Mouse (Mus musculus) adrenal gland, adult 2 months (tissue): ENCODE measurements at regions not wholly inside any gene's neighbourhood (a gene's known extent, or its start where the extent isn't known, plus 50 kb on each side); places are given as distances from the start of the nearest gene placed in this dataset.
"Not testable (repeated sequence)": the region's sequence is repeated elsewhere in the genome, so short reads cannot be mapped to it uniquely, and the experiment has no call there.

ENCODE experiments used
- DNase-seq: peaks from one replicate; pipeline ENCODE4 v3.0.0; 2021
- microRNA-seq, 2 experiments: library from miRNA; unstranded; fragments of <30 nt; microRNA quantifications; one replicate each; pipeline ENCODE4 v1.2.0; 2021

DNA sequence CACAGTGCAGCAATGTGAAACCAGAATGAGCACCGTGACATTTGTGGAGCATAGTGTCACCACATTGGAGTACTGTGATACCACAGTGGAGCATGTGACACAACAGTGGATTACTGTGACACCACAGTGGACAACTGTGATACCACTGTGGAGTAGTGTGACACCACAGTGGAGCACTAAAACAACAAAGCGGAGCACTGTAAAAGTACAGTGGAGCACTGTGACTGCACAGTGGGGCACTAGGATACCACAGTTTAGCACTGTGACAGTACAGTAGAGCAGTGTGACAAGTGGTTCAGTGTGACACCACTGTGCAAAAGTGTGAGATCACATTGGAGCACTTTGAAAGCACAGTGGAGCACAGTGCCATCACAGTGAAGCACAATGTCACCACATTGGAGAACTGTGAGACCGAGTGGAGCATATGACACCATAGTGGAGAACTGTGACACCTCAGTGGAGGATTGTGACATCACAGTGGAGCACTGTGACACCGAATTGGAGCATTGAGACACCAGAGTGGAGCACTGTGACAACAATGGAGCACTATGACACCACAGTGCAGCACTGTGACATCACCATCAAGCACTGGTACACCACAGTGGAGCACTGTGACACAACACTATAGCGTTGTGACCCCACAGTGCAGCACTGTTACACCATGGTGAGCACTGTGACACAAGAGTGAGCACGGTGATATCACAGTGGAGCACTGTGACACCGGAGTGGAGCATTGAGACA is 86.6 kb upstream of the Vmn1r2 start:
- DNase-seq: no peak

- DNase-seq: no peak
Observed at GRCm38 (mm10) chr4:3081148-3081952, 85.8 kb upstream of the Vmn1r2 start.

DNA sequence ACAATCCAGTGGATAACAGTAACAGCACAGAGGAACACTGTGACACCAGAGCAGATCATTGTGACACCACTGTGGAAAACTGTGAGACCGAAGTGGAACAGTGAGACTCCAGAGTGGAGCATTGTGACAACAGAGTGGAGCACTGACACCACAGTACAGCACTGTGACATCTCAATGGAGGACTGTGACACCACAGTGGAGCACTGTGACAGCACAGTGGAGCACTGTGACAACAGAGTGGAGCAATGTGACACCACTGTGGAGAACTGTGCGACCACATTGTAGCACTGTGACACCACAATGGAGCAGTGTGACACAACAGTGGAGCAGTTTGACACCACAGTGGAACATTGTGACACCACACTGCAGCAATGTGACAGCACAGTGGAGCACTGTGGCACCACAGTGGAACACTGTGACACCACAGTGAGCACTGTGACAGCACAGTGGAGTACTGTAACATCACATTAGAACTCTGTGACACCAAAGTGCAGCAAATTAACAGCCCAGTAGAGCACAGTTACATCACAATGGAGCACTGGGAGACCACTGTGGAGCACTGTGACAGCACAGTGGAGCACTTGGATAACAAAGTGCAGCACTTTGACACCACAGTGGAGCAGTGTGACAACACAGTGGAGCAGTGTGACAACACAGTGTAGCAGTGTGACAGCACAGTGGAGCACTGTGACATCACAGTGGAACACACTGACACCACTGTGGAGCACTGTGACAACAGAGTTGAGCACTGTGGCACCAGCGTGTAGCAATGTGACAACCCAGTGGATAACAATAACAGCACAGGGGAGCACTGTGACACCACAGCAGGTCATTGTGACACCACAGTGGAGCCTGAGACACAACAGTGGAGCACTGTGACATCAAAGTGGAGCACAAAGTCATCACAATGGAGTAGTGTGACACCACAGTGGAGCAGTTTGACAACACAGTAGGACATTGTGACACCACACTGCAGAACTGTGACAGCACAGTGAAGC is 84.9 kb upstream of the Vmn1r2 start:
- DNase-seq: no peak

DNA sequence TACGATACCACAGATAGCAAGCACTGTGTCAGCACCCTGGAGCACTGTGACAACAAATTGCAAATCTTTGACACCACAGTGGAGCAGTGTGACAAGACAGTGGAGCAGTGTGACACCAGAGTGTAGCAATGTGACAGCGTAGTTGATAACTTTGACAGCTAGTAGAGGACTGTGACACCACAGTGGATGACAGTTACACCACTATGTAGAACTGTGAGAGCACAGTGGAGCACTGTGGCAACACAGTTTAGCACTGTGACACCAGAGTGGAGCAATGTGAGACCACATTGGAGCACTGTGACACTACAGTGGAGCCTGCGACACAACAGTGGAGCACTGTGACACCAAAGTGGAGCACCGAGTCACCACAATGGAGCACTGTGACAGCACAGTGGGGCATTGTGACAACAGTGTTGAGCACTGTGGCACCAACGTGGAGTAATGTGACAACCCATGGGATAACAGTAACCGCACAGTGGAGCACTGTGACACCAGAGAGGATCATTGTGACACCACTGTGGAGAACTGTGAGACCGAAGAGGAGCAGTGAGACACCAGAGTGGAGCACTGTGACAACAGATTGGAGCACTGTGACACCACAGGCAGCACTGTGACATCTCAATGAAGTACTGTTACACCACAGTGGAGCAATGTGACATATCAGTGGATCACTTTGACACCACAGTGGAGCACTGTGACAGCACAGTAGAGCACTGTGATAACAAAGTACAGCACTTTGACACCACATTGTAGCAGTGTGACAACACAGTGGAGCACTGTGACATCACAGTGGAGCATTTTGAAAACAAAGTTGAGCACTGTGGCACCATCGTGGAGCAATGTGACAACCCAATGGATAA is 83.7 kb upstream of the Vmn1r2 start:
- DNase-seq: no peak

- no peak for DNase-seq
Observed at GRCm38 (mm10) chr4:3084021-3084545, 83.0 kb upstream of the Vmn1r2 start.

GRCm38 (mm10) chr4:3085456-3086448 is 81.4 kb upstream of the Vmn1r2 start:
- no peak for DNase-seq

GRCm38 (mm10) chr4:3087616-3088015 is 79.5 kb upstream of the Vmn1r2 start:
- DNase-seq: not testable (repeated sequence)

DNA sequence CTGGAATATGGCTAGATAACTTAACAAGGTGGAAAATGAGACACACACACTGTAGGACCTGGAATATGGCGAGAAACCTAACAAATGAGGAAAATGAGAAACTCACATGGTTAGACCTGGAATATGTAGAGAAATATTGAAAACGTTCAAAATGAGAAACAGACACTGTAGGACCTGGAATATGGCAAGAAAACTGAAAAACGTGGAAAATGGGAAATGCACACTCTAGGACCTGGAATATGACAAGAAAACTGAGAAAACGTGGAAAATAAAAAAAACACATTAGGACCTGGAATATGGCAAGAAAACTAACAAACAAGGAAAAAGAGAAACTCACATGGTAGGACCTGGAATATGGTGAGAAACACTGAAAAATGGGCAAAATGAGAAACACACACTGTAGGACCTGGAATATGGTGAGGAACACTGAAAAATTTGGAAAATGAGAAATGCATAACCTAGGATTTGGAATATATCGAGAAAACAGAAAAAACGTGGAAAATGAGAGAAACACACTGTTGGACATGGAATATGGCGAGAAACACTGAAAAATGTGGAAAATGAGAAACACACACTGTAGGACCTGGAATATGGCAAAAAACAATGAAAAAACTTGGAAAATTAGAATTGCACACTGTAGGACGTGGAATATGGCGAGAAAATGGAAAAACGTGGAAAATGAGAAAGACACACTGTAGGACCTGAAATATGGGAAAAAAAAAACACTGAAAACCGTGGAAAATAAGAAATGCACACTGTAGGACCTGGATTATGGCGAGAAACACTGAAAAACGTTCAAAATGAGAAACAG is 77.3 kb upstream of the Vmn1r2 start:
- DNase-seq: no peak

DNA sequence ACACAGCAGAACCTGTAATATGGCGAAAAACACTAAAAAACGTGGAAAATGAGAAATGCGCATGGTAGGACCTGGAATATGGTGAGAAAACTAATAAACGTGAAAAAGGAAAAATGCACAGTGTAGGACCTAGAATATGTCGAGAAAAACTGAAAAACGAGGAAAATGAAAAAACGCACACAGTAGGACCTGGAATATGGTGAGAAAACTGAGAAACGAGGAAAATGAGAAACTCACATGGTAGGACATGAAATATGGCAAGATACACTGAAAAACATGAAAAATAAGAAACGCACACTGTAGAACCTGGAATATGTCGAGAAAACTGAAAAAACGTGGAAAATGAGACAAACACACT is 76.8 kb upstream of the Vmn1r2 start:
- DNase-seq: no peak

GRCm38 (mm10) chr4:3090742-3091141 is 76.4 kb upstream of the Vmn1r2 start:
- no peak for DNase-seq

Small RNA genes in the stretch of these regions (microRNA-seq; reads per million reads assigned to microRNA genes)
- 0 reads per million in 2 experiments for gene Gm27878
